Comparison of ENCODE assay signal across 8 mouse cellular contexts in genomic region chr1:139340178-139340859, GRCm38 (mm10). TPM values are rescaled to one million over a fixed set of nuclear protein-coding genes. Genes with fewer than 3 reads are reported as not detected.
DNase-seq lines count a peak whose midpoint lies in the region; ATAC-seq and TF ChIP-seq lines count a peak whose summit lies in the region.

No protein-coding gene starts in this region.

- intact Hi-C loops in left cerebral cortex, postnatal 10 days (cut with DNase I), result no loop called here

- H3K27me3 ChIP-seq in kidney, postnatal 0 days (ENCODE audit: insufficient read depth, low read length), result no peaks in the 10 kb centered on the region
- no peaks in the 10 kb centered on the region for H3K27me3 ChIP-seq in forebrain, postnatal 0 days (ENCODE audit: insufficient read depth, low read length)
- no peaks in the 10 kb centered on the region for H3K27me3 ChIP-seq in neural tube, embryonic 12.5 days (replicated peaks)

- no peaks in the 10 kb centered on the region for H3K4me1 ChIP-seq in kidney, postnatal 0 days (replicated peaks; ENCODE audit: insufficient read depth, low read length)
- H3K4me1 ChIP-seq in forebrain, postnatal 0 days (ENCODE audit: insufficient read depth), result peaks cover 5% of the 10 kb centered on the region; the same call in 1 of the 2 replicates
- no peaks in the 10 kb centered on the region for H3K4me1 ChIP-seq in neural tube, embryonic 12.5 days

- no peak overlapping the region for H3K4me2 ChIP-seq in kidney, postnatal 0 days (ENCODE audit: low read length)
- no peak overlapping the region for H3K4me2 ChIP-seq in forebrain, postnatal 0 days (ENCODE audit: low read depth)
- no peak overlapping the region for H3K4me2 ChIP-seq in neural tube, embryonic 12.5 days (replicated peaks)

- H3K9ac ChIP-seq in kidney, postnatal 0 days (ENCODE audit: low read depth, low read length), result no peak overlapping the region
- no peak overlapping the region for H3K9ac ChIP-seq in forebrain, postnatal 0 days
- H3K9ac ChIP-seq in neural tube, embryonic 12.5 days, result no peak overlapping the region

- H3K36me3 ChIP-seq in kidney, postnatal 0 days (ENCODE audit: insufficient read depth, low read length), result no peaks in the 10 kb centered on the region
- no peaks in the 10 kb centered on the region for H3K36me3 ChIP-seq in forebrain, postnatal 0 days (ENCODE audit: insufficient read depth)
- no peaks in the 10 kb centered on the region for H3K36me3 ChIP-seq in neural tube, embryonic 12.5 days

- WGBS in kidney, postnatal 0 days, result 4% methylated on average over 1 of the region's 2 CpGs
- 0% methylated on average over 1 of the region's 2 CpGs for WGBS in forebrain, postnatal 0 days
- 0% methylated on average over 1 of the region's 2 CpGs for WGBS in neural tube, embryonic 12.5 days

- DNase-seq in kidney, postnatal 0 days (ENCODE audit: low spot score), result peak; percentile 78
- DNase-seq in kidney, postnatal 25 days, result no peak
- peak; percentile 49 for DNase-seq in R1 (ENCODE audit: low read depth, low spot score)
- DNase-seq in forebrain, postnatal 0 days, result peak; percentile 62
- DNase-seq in layer of hippocampus, adult 11-12 months (ENCODE audit: low spot score), result no peak
- no peak for DNase-seq in lung, postnatal 14 days
- DNase-seq in left cerebral cortex, postnatal 10 days (ENCODE audit: extremely low spot score in 1 of 2, low spot score in 2 of 2), result no peak

- no peaks in the 10 kb centered on the region for H3K9me3 ChIP-seq in kidney, postnatal 0 days (replicated peaks; ENCODE audit: low read length)
- no peaks in the 10 kb centered on the region for H3K9me3 ChIP-seq in forebrain, postnatal 0 days (ENCODE audit: low read length)
- no peaks in the 10 kb centered on the region for H3K9me3 ChIP-seq in neural tube, embryonic 12.5 days

- no peak; the same call in 1 of the 2 replicates for ATAC-seq in kidney, postnatal 0 days (replicated peaks; ENCODE audit: low FRiP score, low read depth)
- ATAC-seq in forebrain, postnatal 0 days, result peak; percentile 87
- 0 out of 2 replicates have a peak, but pooled peaks have one; percentile 54 for ATAC-seq in neural tube, embryonic 12.5 days (ENCODE audit: low FRiP score, low read depth)

- H3K4me3 ChIP-seq in kidney, postnatal 0 days (replicated peaks; ENCODE audit: low read depth, low read length), result no peak overlapping the region
- no peak overlapping the region for H3K4me3 ChIP-seq in forebrain, postnatal 0 days (ENCODE audit: low read depth, low read length)
- H3K4me3 ChIP-seq in neural tube, embryonic 12.5 days, result no peak overlapping the region

- no peak overlapping the region for H3K27ac ChIP-seq in kidney, postnatal 0 days
- H3K27ac ChIP-seq in forebrain, postnatal 0 days (ENCODE audit: low read depth, low read length), result no peak overlapping the region
- no peak overlapping the region for H3K27ac ChIP-seq in neural tube, embryonic 12.5 days

- peak; percentile 64 for TF ChIP-seq CTCF in kidney, postnatal 0 days (IDR thresholded peaks at IDR 0.05; ENCODE audit: low read depth)
- peak; percentile 66 for TF ChIP-seq CTCF in forebrain, postnatal 0 days (IDR thresholded peaks at IDR 0.05; ENCODE audit: low read depth)

RNA-seq across cellular contexts. Expression of gene Crb1, which starts 36.6 kb away (rescaled TPM):
- polyA plus RNA-seq in kidney, postnatal 0 days (2015; fragmentation: Nextera tagmentation; extraction: Ambion mirVana), result 0.29 and 0.32 TPM in 2 replicates
- total RNA-seq in forebrain, postnatal 0 days (2014; rRNA removed), result 3.2 and 4.8 TPM in 2 replicates
- polyA plus RNA-seq in forebrain, postnatal 0 days (2015; fragmentation: Nextera tagmentation; extraction: Ambion mirVana), result 0.67 and 1.1 TPM in 2 replicates
- polyA plus RNA-seq in neural tube, embryonic 12.5 days (2016; fragmentation: Nextera tagmentation; extraction: Ambion mirVana), result 1.7 TPM in 2 replicates
- total RNA-seq in left cerebral cortex, postnatal 10 days (2021), result 1 to 10 TPM; 1.1 to 1.2 TPM

Comparison
In these comparisons a context has a peak if more than half of its experiments do, and no peak if none do; other contexts are left out.
1. DNase-seq: peak in kidney, postnatal 0 days (single experiment), R1 (single experiment) and forebrain, postnatal 0 days (single experiment); none in kidney, postnatal 25 days (0 of 2), layer of hippocampus, adult 11-12 months (single experiment), lung, postnatal 14 days (single experiment) and left cerebral cortex, postnatal 10 days (0 of 2).